Mouse (Mus musculus) embryonic fibroblast, embryonic 13.5 days (primary cell): ENCODE measurements around the gene Apol6. TPM values are rescaled to one million over a fixed set of nuclear protein-coding genes. Genes with fewer than 3 reads are reported as not detected.

Experiments used
- H3K27ac ChIP-seq: 2 replicates; pipeline ENCODE4 v1.5.1; 2012; ENCODE audit warnings: low read length, control low read depth, inconsistent platforms; ENCODE audit not compliant: insufficient read depth
- H3K4me1 ChIP-seq: 2 replicates; pipeline ENCODE4 v1.6.1; 2011; ENCODE audit warnings: low read length; ENCODE audit not compliant: control insufficient read depth, insufficient read depth
- H3K4me3 ChIP-seq: 2 replicates; pipeline ENCODE4 v1.5.1; 2011; ENCODE audit warnings: mild to moderate bottlenecking, control low read depth, low read length; ENCODE audit not compliant: insufficient read depth
- CTCF ChIP-seq: IDR thresholded peaks from 2 replicates; pipeline ENCODE4 v1.5.1; 2011; ENCODE audit warnings: mild to moderate bottlenecking, control low read depth, low read length, moderate library complexity, borderline replicate concordance; ENCODE audit not compliant: insufficient read depth
- POLR2A ChIP-seq: IDR thresholded peaks from 2 replicates; pipeline ENCODE4 v1.6.1; 2011; ENCODE audit warnings: low read depth, mild to moderate bottlenecking, control low read depth, low read length, moderate library complexity
- polyA plus RNA-seq: library from polyadenylated mRNA; stranded (reverse); fragments of >200 nt; gene quantifications from 2 replicates; pipeline ENCODE4 v1.2.4, GENCODE M21; 2011; ENCODE audit warnings: low read depth; ENCODE audit not compliant: missing spikeins, insufficient read length

Apol6 gene
- polyA plus RNA-seq, 1 experiment: 6.3 TPM

DNA sequence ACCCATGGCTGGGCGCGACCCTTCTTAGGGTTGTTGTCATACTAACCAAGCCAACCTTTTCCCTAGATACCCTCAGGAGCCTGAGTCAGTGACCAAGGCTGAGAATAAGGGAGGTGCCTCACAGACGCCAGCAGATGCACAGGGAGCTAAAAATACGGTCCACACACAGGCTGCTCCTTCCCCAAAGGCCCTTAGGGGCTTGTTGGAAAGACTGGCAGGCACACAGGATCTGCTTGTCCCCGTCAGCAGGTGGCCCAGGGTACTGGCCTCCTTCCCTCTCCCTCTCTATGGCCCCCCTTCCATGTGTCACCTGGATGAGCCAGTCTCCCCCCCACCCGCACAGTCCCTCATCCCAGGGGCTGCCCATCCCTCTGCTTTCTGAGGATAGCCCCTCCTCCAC, 16.9 kb upstream of the Apol6 start:
- TF ChIP-seq POLR2A: no peak
- no peak for TF ChIP-seq CTCF
- Histone ChIP-seq H3K4me1 (peaks cover 3% of the 10 kb centered on the region; the same call in 1 of the 2 replicates), H3K4me3 (no peak overlapping the region), H3K27ac (no peak overlapping the region)

DNA sequence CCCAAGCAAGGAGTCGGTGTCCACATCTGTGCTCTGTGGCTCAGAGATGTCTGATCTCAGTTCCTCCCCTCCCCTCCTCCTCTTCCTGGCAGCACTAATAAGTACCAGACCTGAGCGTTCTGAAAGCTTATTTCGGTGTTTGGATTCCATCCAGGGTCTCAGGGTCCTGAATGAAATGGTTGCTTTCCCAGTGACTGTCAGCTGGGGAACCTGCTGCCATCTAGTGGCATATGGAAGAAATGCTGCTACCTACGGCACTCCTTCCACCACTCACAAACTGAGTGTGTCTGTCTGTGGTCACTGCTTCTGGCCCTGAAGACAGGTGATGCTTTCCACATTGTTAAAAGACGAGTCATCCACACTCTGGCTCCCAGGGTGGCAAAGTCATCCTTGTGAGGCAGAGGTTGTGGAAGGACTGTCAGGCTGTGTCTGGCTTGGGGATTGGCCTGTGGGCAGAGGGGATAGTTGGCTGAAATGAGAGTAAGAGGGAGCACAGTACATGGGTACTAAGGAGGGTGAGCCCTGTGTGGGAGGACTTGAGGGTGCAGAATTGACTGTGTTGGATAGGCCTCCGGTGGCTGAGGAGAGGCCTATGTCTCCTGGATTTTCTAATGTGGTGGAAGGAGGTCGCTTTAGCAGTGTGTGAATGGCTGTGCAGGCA, 15.1 kb upstream of the Apol6 start:
- no peak overlapping the region for H3K4me3 ChIP-seq
- H3K4me1 ChIP-seq: peaks cover 3% of the 10 kb centered on the region; the same call in 1 of the 2 replicates
- peak; percentile 87; the same call in 1 of the 2 replicates for TF ChIP-seq CTCF
- TF ChIP-seq POLR2A: peak; percentile 35; the same call in 1 of the 2 replicates
- peak overlapping the region; percentile 43 for H3K27ac ChIP-seq

DNA sequence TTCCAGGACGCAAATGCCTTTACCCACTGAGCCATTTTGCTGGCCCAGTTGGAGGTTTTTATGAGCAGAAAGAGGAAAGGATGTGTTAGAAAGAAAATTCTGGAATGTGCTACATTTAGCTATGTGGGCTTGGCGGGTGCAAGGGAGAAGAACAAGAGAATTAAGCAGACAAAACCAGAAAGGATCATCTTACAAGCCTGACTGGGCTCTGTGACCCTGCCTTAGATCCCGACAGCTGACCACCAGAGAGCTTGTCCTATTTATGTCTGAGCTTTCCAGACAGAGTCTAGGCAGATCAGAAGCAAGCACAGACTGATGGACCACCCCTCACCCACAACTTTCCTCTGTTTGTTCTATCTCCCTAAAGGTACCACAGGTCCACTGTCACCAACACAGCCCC, 13.3 kb upstream of the Apol6 start:
- Histone ChIP-seq H3K4me1 (peaks cover 10% of the 10 kb centered on the region), H3K4me3 (no peak overlapping the region), H3K27ac (no peak overlapping the region; the same call in 1 of the 2 replicates)
- TF ChIP-seq POLR2A: no peak
- no peak for TF ChIP-seq CTCF

DNA sequence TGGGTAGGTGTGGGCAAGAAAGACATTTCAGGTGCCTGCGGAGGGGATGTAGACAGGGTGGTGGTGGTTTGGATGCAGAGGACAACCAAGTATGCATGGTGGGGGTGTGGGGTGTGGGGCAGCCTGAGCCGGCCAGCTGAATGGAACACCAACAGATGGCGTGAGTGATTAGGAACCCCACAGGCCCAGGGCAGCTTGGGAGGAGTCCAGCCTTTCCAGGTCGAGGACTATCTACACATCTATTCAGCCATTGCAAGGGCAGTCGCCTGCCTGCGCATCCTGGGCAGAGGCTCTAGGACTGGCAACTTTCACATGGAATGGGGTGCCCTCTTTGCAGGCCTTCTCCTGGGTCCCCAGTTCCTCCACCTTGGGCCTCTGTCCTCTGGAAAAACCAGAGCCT, 10.0 kb upstream of the Apol6 start:
- H3K4me1 ChIP-seq: peaks cover 14% of the 10 kb centered on the region
- H3K4me3 ChIP-seq: no peak overlapping the region
- no peak overlapping the region for H3K27ac ChIP-seq
- no peak for TF ChIP-seq POLR2A
- no peak for TF ChIP-seq CTCF

DNA sequence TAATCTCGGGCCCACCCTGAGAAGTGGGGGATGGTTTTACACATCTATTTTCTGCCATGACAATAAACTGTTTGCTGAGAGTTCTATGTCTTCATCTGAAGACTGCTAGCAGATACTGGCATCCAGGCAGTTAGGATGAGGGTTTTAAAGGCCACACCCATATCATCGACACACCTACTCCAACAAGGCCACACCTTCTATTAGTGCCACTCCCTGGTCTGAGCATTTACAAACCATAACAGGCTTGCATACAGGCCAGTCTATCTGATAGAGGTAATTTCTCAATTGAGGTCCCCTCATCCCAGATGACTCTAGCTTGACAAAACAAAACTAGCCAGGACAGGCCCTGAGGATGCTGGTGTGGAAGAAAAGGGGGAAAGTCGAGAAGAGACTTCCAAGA, 8.9 kb upstream of the Apol6 start:
- TF ChIP-seq CTCF: no peak
- TF ChIP-seq POLR2A: no peak
- Histone ChIP-seq H3K4me1 (peaks cover 12% of the 10 kb centered on the region), H3K27ac (peak overlapping the region; percentile 100), H3K4me3 (no peak overlapping the region)

DNA sequence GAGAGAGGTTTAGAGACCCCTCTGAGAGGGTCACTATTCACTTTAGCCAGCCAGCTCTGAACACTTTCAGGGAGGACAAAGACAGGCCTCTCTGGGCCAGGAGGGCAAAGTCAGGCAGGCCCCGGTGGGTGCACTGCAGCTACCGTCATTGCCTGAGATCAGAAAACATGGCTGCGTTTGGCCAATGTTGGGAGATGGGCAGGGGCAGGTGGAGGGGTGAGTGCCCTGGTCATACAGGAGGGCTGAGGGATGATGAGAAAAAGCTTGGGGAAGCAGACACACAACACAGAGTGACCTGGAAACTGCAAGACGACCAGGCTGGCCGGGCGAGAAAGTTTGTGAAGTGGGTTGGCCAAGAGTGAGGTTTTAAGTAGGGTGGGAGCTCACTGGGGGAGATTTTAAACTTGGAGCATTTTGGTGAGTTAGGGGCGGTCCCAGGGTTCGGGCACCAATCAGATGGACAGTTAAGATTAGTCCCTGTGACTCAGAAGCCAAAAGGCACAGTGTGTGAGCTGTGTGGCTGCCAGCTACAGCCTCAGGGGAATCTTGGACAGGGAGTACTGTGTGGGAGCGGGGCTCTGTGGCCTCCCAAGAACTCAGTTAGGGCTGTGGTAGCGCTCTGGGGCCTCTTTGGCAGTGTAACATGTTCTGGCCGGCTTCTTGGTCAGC, 8.1 kb upstream of the Apol6 start:
- H3K4me3 ChIP-seq: no peak overlapping the region
- H3K4me1 ChIP-seq: peaks cover 12% of the 10 kb centered on the region
- H3K27ac ChIP-seq: peak overlapping the region; percentile 100
- TF ChIP-seq POLR2A: peak; percentile 68
- no peak for TF ChIP-seq CTCF

DNA sequence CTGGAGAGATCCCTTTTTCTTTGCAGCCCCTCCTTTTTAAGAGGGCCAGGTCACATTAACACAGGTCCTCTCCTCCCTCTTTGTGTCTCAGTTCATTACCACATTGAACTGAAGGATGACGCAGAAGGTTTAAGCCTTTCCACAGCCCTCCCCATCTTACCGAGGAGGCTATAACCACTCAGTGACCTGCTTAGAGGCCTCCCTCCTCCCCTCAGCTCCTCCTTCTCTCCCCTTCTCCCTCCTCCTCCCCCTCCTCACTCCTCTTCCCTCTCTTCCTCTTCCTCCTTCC, 7.6 kb upstream of the Apol6 start:
- H3K4me3 ChIP-seq: no peak overlapping the region
- TF ChIP-seq POLR2A (peak; percentile 45; the same call in 1 of the 2 replicates), CTCF (no peak)
- peaks cover 12% of the 10 kb centered on the region for H3K4me1 ChIP-seq
- peak overlapping the region; percentile 100 for H3K27ac ChIP-seq

DNA sequence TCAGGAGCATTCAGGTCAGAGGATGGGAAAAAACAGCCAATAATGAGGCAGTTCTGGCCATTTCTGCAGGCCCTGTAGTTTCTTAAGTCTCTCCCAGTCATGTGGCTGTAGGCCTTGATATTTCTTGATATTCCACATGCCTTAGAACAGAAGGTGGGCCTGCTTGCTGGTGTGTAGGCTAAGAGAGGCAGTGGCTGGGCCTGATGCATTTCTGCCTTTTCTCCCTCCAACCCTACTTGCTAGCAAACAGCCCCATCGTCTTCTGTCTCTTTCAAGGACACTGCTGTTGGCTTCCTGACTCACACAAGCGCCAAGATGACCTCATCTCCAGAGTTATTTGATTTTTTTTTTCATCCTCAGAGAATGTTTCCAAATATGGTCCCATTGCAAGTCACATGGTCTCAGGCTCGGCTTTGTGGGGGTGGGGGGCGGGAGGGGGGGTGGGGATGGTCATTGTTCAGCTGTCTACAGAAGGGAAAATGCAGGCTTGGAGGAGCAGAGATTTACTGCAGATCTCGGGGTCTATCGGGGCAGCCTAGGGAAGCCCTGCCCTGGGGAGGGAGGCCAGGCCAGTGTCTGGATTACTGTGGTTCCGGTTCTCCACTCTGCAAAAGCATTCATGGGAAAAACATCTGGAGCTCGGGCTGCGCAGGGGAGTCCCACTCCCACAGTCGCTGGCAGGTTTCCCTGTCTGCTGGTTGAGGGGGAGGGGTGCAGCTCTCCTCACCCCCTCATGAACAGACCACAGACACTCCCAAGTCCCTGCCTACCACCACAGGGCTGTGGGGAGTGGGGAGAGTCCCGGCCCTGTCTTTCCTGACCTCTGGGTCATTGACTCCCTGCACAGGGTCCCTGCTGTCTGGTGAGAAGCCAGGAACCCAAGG, 7.0 kb upstream of the Apol6 start:
- TF ChIP-seq CTCF: no peak
- TF ChIP-seq POLR2A: peak; percentile 69
- H3K27ac ChIP-seq: peak overlapping the region; percentile 100
- no peak overlapping the region for H3K4me3 ChIP-seq
- peaks cover 12% of the 10 kb centered on the region for H3K4me1 ChIP-seq

DNA sequence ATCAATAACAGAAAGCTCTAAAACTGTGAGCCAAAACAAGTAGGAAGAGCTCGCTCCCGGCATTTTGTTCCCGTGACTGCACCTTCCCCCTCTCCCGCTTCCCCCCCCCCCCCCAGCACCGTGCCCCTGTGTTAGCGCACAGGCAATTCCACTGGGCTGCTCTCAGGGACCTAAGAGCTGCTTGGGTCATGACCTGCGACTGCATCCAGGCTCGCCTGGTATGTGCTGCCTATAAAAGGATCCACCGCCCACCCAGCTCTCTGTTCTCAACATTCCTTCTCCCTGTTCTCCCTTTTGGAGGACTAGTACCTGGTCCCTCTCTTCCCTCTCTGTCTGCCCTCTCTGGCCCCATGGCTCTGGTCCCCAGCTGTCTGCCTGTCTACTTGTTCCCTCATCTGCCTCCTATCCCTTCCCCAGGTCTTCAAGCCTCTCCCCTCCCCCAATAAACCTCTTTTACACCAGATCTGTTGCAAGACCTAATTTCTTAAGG, 5.3 kb upstream of the Apol6 start:
- Histone ChIP-seq H3K27ac (no peak overlapping the region), H3K4me1 (peaks cover 14% of the 10 kb centered on the region), H3K4me3 (no peak overlapping the region)
- no peak for TF ChIP-seq CTCF
- TF ChIP-seq POLR2A: no peak
